9 mouse cellular contexts compared by ENCODE assay signal in genomic region chr17:68836655-68837012, GRCm38 (mm10). TPM values are rescaled to one million over a fixed set of nuclear protein-coding genes. Genes with fewer than 3 reads are reported as not detected.
DNase-seq lines count a peak whose midpoint lies in the region; ATAC-seq and TF ChIP-seq lines count a peak whose summit lies in the region.
"Had no signal": no experiment of that assay in that cellular context is flagged by ENCODE, and none has a peak within 500 bp of the region (broad histone marks: within the 10 kb centered on the region; RNA-seq: fewer than 3 reads in every experiment).

No protein-coding gene starts in this region.

- peak; percentile 10 for ATAC-seq in lung, embryonic 16.5 days (ENCODE audit: low read depth)
- 0 out of 2 replicates have a peak, but pooled peaks have one; percentile 9 for ATAC-seq in limb, embryonic 13.5 days (ENCODE audit: low FRiP score, low read depth)
- peak; percentile 11; the same call in 1 of the 2 replicates for ATAC-seq in stomach, embryonic 16.5 days (ENCODE audit: insufficient read depth, low FRiP score)
- ATAC-seq: activated CD4-positive, CD25-positive, alpha-beta regulatory T cell, adult 4 months had no signal

- H3K27ac ChIP-seq in cerebellum, adult 2 months (ENCODE audit: insufficient read depth, low read length): no peak overlapping the region
- no peak overlapping the region for H3K27ac ChIP-seq in lung, embryonic 16.5 days (ENCODE audit: low read length)
- no peak overlapping the region for H3K27ac ChIP-seq in limb, embryonic 13.5 days
- no peak overlapping the region for H3K27ac ChIP-seq in stomach, embryonic 16.5 days (ENCODE audit: low read length)

- no peaks in the 10 kb centered on the region for H3K9me3 ChIP-seq in lung, embryonic 16.5 days (ENCODE audit: control insufficient read depth, low read length)
- H3K9me3 ChIP-seq in limb, embryonic 13.5 days: no peaks in the 10 kb centered on the region
- no peaks in the 10 kb centered on the region for H3K9me3 ChIP-seq in stomach, embryonic 16.5 days (replicated peaks; ENCODE audit: control insufficient read depth, low read length)

- H3K9ac ChIP-seq in lung, embryonic 16.5 days (ENCODE audit: low read length): 0 out of 2 replicates have a peak overlapping the region, but pooled peaks have one; percentile 35
- peak overlapping the region; percentile 72 for H3K9ac ChIP-seq in limb, embryonic 13.5 days
- H3K9ac ChIP-seq in stomach, embryonic 16.5 days (ENCODE audit: low read length): peak overlapping the region; percentile 51; the same call in 1 of the 2 replicates

- WGBS in cerebellum, adult 2 months: under 1% methylated on average over 15 of the region's 15 CpGs
- 0% methylated on average over 11 of the region's 15 CpGs for WGBS in lung, embryonic 16.5 days
- WGBS in limb, embryonic 13.5 days: 0% methylated on average over 15 of the region's 15 CpGs
- 2% methylated on average over 11 of the region's 15 CpGs for WGBS in stomach, embryonic 16.5 days

- TF ChIP-seq POLR2A in cerebellum, adult 2 months (IDR thresholded peaks at IDR 0.05; ENCODE audit: borderline replicate concordance, insufficient read depth, low read length): no peak

- no peak for TF ChIP-seq CTCF in cerebellum, adult 2 months (IDR thresholded peaks at IDR 0.05; ENCODE audit: borderline replicate concordance, insufficient read depth, low read depth, low read length)

- no peaks in the 10 kb centered on the region for H3K4me1 ChIP-seq in cerebellum, adult 2 months (ENCODE audit: control insufficient read depth, insufficient read depth, low read length)
- H3K4me1 ChIP-seq in lung, embryonic 16.5 days (replicated peaks; ENCODE audit: control insufficient read depth, insufficient read depth, low read length): peaks cover 18% of the 10 kb centered on the region
- peaks cover 34% of the 10 kb centered on the region for H3K4me1 ChIP-seq in limb, embryonic 13.5 days
- peaks cover 16% of the 10 kb centered on the region for H3K4me1 ChIP-seq in stomach, embryonic 16.5 days (ENCODE audit: control insufficient read depth, insufficient read depth, low read length)

- no peak for DNase-seq in cerebellum, adult 2 months
- no peak for DNase-seq in cerebellum, adult 11 months
- no peak for DNase-seq in lung, postnatal 36 days
- no peak for DNase-seq in cerebellum, adult 11-12 months
- no peak for DNase-seq in layer of hippocampus, adult 18-20 months (ENCODE audit: low spot score in 2 of 2)

- H3K4me2 ChIP-seq in lung, embryonic 16.5 days (ENCODE audit: low read depth, low read length): peak overlapping the region; percentile 81
- peak overlapping the region; percentile 92 for H3K4me2 ChIP-seq in limb, embryonic 13.5 days (replicated peaks)
- H3K4me2 ChIP-seq in stomach, embryonic 16.5 days (ENCODE audit: low read depth, low read length): peak overlapping the region; percentile 74

- peaks cover 2% of the 10 kb centered on the region; the same call in 1 of the 2 replicates for H3K27me3 ChIP-seq in cerebellum, adult 2 months (ENCODE audit: control insufficient read depth, insufficient read depth, low read length)
- H3K27me3 ChIP-seq in lung, embryonic 16.5 days (ENCODE audit: control insufficient read depth, insufficient read depth, low read depth, low read length): peaks cover 52% of the 10 kb centered on the region
- H3K27me3 ChIP-seq in limb, embryonic 13.5 days: peaks cover 70% of the 10 kb centered on the region
- H3K27me3 ChIP-seq in stomach, embryonic 16.5 days (ENCODE audit: control insufficient read depth, insufficient read depth, low read length): peaks cover 44% of the 10 kb centered on the region

- peak overlapping the region; percentile 32 for H3K4me3 ChIP-seq in cerebellum, adult 2 months (replicated peaks; ENCODE audit: insufficient read depth, low read depth, low read length)
- H3K4me3 ChIP-seq in lung, embryonic 16.5 days (ENCODE audit: low read length): peak overlapping the region; percentile 56
- peak overlapping the region; percentile 63 for H3K4me3 ChIP-seq in limb, embryonic 13.5 days
- peak overlapping the region; percentile 52 for H3K4me3 ChIP-seq in stomach, embryonic 16.5 days (replicated peaks; ENCODE audit: low read length)

- H3K36me3 ChIP-seq in lung, embryonic 16.5 days (ENCODE audit: control insufficient read depth, insufficient read depth, low read length): no peaks in the 10 kb centered on the region
- H3K36me3 ChIP-seq in limb, embryonic 13.5 days: no peaks in the 10 kb centered on the region
- H3K36me3 ChIP-seq in stomach, embryonic 16.5 days (ENCODE audit: control insufficient read depth, insufficient read depth, low read length): no peaks in the 10 kb centered on the region

RNA-seq across cellular contexts. Expression of gene Tmem200c, which starts 10.2 kb away (rescaled TPM):
- 4.1 and 5.1 TPM in 2 replicates for polyA plus RNA-seq in cerebellum, adult 2 months (2012; rRNA removed)
- polyA plus RNA-seq in lung, embryonic 16.5 days (2015; fragmentation: Nextera tagmentation; extraction: Ambion mirVana): 0.04 TPM in 1 of 2 replicates, not detected in the other
- polyA plus RNA-seq in limb, embryonic 13.5 days (2015; fragmentation: Nextera tagmentation; extraction: Ambion mirVana): 0.97 and 1.1 TPM in 2 replicates
- polyA plus RNA-seq in stomach, embryonic 16.5 days (2015; fragmentation: Nextera tagmentation; extraction: Ambion mirVana): 0.09 and 0.17 TPM in 2 replicates
- 1 to 10 TPM; 8.9 to 9.7 TPM for total RNA-seq in layer of hippocampus, adult 18-20 months (2021)
- polyA plus RNA-seq: activated CD4-positive, CD25-positive, alpha-beta regulatory T cell, adult 4 months had no signal
